9 mouse cellular contexts compared by ENCODE assay signal in genomic region chr10:79914131-79914947, GRCm38 (mm10). TPM values are rescaled to one million over a fixed set of nuclear protein-coding genes. Genes with fewer than 3 reads are reported as not detected.
DNase-seq lines count a peak whose midpoint lies in the region; ATAC-seq lines count a peak whose summit lies in the region.
"Had no signal": no experiment of that assay in that cellular context is flagged by ENCODE, and none has a peak within 500 bp of the region (broad histone marks: within the 10 kb centered on the region; RNA-seq: fewer than 3 reads in every experiment).

No protein-coding gene starts in this region.

- intact Hi-C loops in gastrocnemius, postnatal 36 days (cut with DNase I), result no loop called here

- peaks cover 20% of the 10 kb centered on the region for H3K27me3 ChIP-seq in lung, embryonic 15.5 days
- peaks cover 20% of the 10 kb centered on the region for H3K27me3 ChIP-seq in embryonic facial prominence, embryonic 15.5 days
- peaks cover 15% of the 10 kb centered on the region for H3K27me3 ChIP-seq in intestine, embryonic 16.5 days (replicated peaks; ENCODE audit: control insufficient read depth, insufficient read depth, low read length)

- H3K4me1 ChIP-seq in lung, embryonic 15.5 days, result peaks cover 43% of the 10 kb centered on the region
- H3K4me1 ChIP-seq in embryonic facial prominence, embryonic 15.5 days, result peaks cover 58% of the 10 kb centered on the region
- peaks cover 34% of the 10 kb centered on the region for H3K4me1 ChIP-seq in intestine, embryonic 16.5 days (ENCODE audit: control insufficient read depth, insufficient read depth, low read length)

- DNase-seq in lung, postnatal 10 days, result no peak
- DNase-seq in retina, postnatal 1 day, result peak; percentile 75
- DNase-seq in gastrocnemius, postnatal 36 days, result no peak
- no peak for DNase-seq in urinary bladder, postnatal 4 days (ENCODE audit: low spot score in 2 of 2)
- DNase-seq: thymus, adult 2 months had no signal

- ATAC-seq in lung, embryonic 15.5 days (ENCODE audit: borderline replicate concordance, extremely low read depth, low FRiP score, low TSS enrichment), result no peak
- ATAC-seq in embryonic facial prominence, embryonic 15.5 days (ENCODE audit: insufficient number of reproducible peaks, low FRiP score, low TSS enrichment, low read depth), result no peak
- ATAC-seq in intestine, embryonic 16.5 days, result no peak

- peaks cover 22% of the 10 kb centered on the region for H3K36me3 ChIP-seq in lung, embryonic 15.5 days
- H3K36me3 ChIP-seq in embryonic facial prominence, embryonic 15.5 days, result peaks cover 18% of the 10 kb centered on the region
- H3K36me3 ChIP-seq in intestine, embryonic 16.5 days (ENCODE audit: control insufficient read depth, insufficient read depth, low read length), result no peaks in the 10 kb centered on the region; the same call in 1 of the 2 replicates

- no peaks in the 10 kb centered on the region for H3K9me3 ChIP-seq in lung, embryonic 15.5 days
- no peaks in the 10 kb centered on the region for H3K9me3 ChIP-seq in embryonic facial prominence, embryonic 15.5 days (replicated peaks)
- H3K9me3 ChIP-seq in intestine, embryonic 16.5 days (ENCODE audit: control insufficient read depth, low read length), result no peaks in the 10 kb centered on the region

- no peak overlapping the region for H3K27ac ChIP-seq in lung, embryonic 15.5 days
- H3K27ac ChIP-seq in embryonic facial prominence, embryonic 15.5 days (replicated peaks), result no peak overlapping the region
- H3K27ac ChIP-seq in intestine, embryonic 16.5 days (ENCODE audit: low read length), result peak overlapping the region; percentile 54
- H3K27ac ChIP-seq: macrophage had no signal

- no peak overlapping the region for H3K9ac ChIP-seq in lung, embryonic 15.5 days
- peak overlapping the region; percentile 0; the same call in 1 of the 2 replicates for H3K9ac ChIP-seq in embryonic facial prominence, embryonic 15.5 days
- H3K9ac ChIP-seq in intestine, embryonic 16.5 days (ENCODE audit: low read depth, low read length), result peak overlapping the region; percentile 31

- H3K4me3 ChIP-seq in lung, embryonic 15.5 days, result no peak overlapping the region
- no peak overlapping the region for H3K4me3 ChIP-seq in embryonic facial prominence, embryonic 15.5 days (replicated peaks)
- no peak overlapping the region for H3K4me3 ChIP-seq in intestine, embryonic 16.5 days (ENCODE audit: low read length)

- WGBS in lung, embryonic 15.5 days, result 69% methylated on average over 11 of the region's 11 CpGs
- 69% methylated on average over 11 of the region's 11 CpGs for WGBS in embryonic facial prominence, embryonic 15.5 days
- 69% methylated on average over 11 of the region's 11 CpGs for WGBS in intestine, embryonic 16.5 days

- H3K4me2 ChIP-seq in lung, embryonic 15.5 days, result peak overlapping the region; percentile 81; the same call in 1 of the 2 replicates
- H3K4me2 ChIP-seq in embryonic facial prominence, embryonic 15.5 days (replicated peaks), result no peak overlapping the region
- H3K4me2 ChIP-seq in intestine, embryonic 16.5 days (ENCODE audit: low read depth, low read length), result peak overlapping the region; percentile 19; the same call in 1 of the 2 replicates

RNA-seq across cellular contexts. Expression of gene Kiss1r, which starts 2.4 kb away (rescaled TPM):
- 0.59 and 0.87 TPM in 2 replicates for polyA plus RNA-seq in lung, embryonic 15.5 days (2015; fragmentation: Nextera tagmentation; extraction: Ambion mirVana)
- 1.1 and 1.4 TPM in 2 replicates for polyA plus RNA-seq in embryonic facial prominence, embryonic 15.5 days (2015; fragmentation: Nextera tagmentation; extraction: Ambion mirVana)
- 0.68 and 0.69 TPM in 2 replicates for polyA plus RNA-seq in intestine, embryonic 16.5 days (2015; fragmentation: Nextera tagmentation; extraction: Ambion mirVana)
- under 1 TPM in 1 of 2 experiments, not detected in 1; 0.23 TPM for total RNA-seq in gastrocnemius, postnatal 36 days (2021)

RNA-seq across cellular contexts. Expression of gene Gm26602, which starts 3.7 kb away (rescaled TPM):
- polyA plus RNA-seq in lung, embryonic 15.5 days (2015; fragmentation: Nextera tagmentation; extraction: Ambion mirVana), result 1.2 and 1.7 TPM in 2 replicates
- 5.2 TPM in 1 of 2 replicates, not detected in the other for polyA plus RNA-seq in embryonic facial prominence, embryonic 15.5 days (2015; fragmentation: Nextera tagmentation; extraction: Ambion mirVana)
- polyA plus RNA-seq in intestine, embryonic 16.5 days (2015; fragmentation: Nextera tagmentation; extraction: Ambion mirVana), result 2.1 and 7.8 TPM in 2 replicates
- not detected for total RNA-seq in gastrocnemius, postnatal 36 days (2021)
- polyA plus RNA-seq: thymus, adult 2 months had no signal

RNA-seq across cellular contexts. Expression of gene Med16, which starts 5.6 kb away (rescaled TPM):
- polyA plus RNA-seq in lung, embryonic 15.5 days (2015; fragmentation: Nextera tagmentation; extraction: Ambion mirVana), result 54.7 and 56.1 TPM in 2 replicates
- 44.0 and 48.4 TPM in 2 replicates for polyA plus RNA-seq in embryonic facial prominence, embryonic 15.5 days (2015; fragmentation: Nextera tagmentation; extraction: Ambion mirVana)
- polyA plus RNA-seq in intestine, embryonic 16.5 days (2015; fragmentation: Nextera tagmentation; extraction: Ambion mirVana), result 34.1 and 37.2 TPM in 2 replicates
- 10 to 100 TPM; 27.5 to 35.3 TPM for total RNA-seq in gastrocnemius, postnatal 36 days (2021)

RNA-seq across cellular contexts. Expression of gene R3hdm4, which starts 6.7 kb away (rescaled TPM):
- polyA plus RNA-seq in lung, embryonic 15.5 days (2015; fragmentation: Nextera tagmentation; extraction: Ambion mirVana), result 143 and 152 TPM in 2 replicates
- 179 and 181 TPM in 2 replicates for polyA plus RNA-seq in embryonic facial prominence, embryonic 15.5 days (2015; fragmentation: Nextera tagmentation; extraction: Ambion mirVana)
- polyA plus RNA-seq in intestine, embryonic 16.5 days (2015; fragmentation: Nextera tagmentation; extraction: Ambion mirVana), result 105 and 116 TPM in 2 replicates
- 100 to 1,000 TPM; 114 to 118 TPM for total RNA-seq in gastrocnemius, postnatal 36 days (2021)

RNA-seq across cellular contexts. Expression of gene Arid3a, which starts 12.5 kb away (rescaled TPM):
- 4.8 and 6.0 TPM in 2 replicates for polyA plus RNA-seq in lung, embryonic 15.5 days (2015; fragmentation: Nextera tagmentation; extraction: Ambion mirVana)
- 6.6 and 7.0 TPM in 2 replicates for polyA plus RNA-seq in embryonic facial prominence, embryonic 15.5 days (2015; fragmentation: Nextera tagmentation; extraction: Ambion mirVana)
- 19.4 and 22.1 TPM in 2 replicates for polyA plus RNA-seq in intestine, embryonic 16.5 days (2015; fragmentation: Nextera tagmentation; extraction: Ambion mirVana)
- 1 to 10 TPM; 1.3 to 1.8 TPM for total RNA-seq in gastrocnemius, postnatal 36 days (2021)
